Mouse (Mus musculus): Measurements from ENCODE around the gene Prep. TPM values are rescaled to one million over a fixed set of nuclear protein-coding genes. Genes with fewer than 3 reads are reported as not detected.
"Not testable (repeated sequence)": the region's sequence is repeated elsewhere in the genome, so short reads cannot be mapped to it uniquely, and the experiment has no call there.

The Prep gene
- total RNA-seq, 2 experiments from 2014 or later, result 20.4 to 21.3 TPM

DNA sequence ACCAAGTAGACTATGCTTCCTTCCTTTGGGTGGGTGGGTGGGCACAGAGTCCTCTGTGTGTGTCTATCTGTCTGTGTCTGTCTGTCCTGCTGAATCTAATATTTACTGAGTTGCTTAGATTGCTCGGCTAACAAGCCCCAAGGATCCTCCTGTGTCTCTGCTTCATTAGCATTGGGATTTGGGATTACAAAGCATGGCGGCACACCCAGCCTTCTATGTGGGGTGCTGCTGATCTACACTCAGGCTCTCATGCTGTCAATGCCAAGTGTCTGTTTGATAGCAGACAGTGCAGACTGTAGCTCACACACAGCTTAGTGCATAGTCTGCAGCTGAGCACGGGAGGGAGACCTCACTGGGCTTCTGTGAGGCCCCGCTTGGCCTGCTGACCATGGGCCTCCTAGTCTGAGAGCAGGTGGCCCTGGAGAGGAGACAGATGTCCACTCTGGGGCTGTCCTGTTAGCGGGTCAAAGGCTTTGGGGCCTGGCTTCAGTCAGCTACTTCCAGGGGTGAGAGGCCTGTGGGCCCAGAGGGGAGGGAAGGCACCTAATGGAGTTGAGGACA, 8.6 kb downstream of the Prep start:
- intact Hi-C loops (cut with DNase I), result no loop called here
- DNase-seq, result no peak

DNA sequence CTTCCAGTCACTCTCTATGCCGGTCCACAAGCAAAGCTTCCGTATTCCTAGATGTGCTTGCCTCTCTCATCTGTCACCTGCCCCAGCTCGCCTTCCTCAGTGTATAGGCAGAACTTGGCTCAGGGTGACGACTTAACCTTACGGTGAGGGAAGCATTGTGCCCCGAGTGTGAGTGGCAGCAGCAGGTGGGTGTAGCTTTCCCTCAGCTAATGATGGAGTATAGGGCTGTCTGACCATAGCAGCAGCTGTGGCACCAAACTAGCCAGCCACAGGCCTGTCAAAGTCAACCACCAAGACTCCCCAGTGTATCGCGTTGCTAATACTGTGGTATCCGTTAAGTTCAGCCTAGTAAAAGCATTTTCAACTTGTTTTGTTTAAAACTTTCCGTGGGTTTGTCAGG, 9.6 kb downstream of the Prep start:
- no peak for DNase-seq

DNA sequence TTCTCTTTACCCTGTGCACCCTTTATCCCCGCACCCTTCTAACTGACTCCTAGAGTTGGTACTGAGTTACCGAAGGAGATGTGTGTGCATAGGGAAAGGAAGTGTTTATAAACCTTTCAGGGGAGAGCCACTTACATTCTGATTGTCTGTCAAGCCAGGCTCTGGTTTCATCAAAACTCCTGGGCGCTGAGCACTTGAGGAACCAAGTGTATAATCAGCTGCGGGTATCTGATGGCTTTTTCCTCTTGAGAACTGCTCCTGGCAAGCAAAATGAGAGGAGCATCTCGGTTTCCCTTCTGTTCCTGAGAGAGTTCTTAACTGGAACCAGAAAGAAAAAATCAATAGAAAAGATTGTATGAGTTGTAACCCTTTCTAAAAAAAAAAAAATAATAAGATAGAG, 10.3 kb downstream of the Prep start:
- DNase-seq, result no peak
- intact Hi-C loops (cut with DNase I), result no loop called here

More for the DNA sequence above, 9.6 kb downstream of the Prep start:
- intact Hi-C loops (cut with DNase I), result no loop called here

DNA sequence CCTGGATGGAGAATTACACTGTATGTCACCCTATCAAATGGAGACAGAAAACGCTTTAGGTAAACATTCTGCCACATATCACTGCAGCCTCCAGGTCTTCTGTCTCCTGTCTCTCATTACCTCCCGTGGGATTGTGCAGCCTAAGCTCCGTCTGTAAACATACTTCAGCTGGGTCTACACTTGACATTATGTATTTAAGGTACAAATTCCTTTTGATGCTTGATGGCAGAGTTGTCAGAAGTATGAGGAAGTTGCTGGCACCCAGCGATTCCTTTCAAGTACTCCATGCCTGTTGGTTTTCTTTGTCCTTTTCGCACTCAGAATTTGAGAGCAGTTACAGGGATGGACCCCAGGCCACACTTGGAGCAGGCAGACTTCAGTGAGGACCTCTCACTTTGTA, 12.8 kb downstream of the Prep start:
- intact Hi-C loops (cut with DNase I), result no loop called here
- no peak for DNase-seq

DNA sequence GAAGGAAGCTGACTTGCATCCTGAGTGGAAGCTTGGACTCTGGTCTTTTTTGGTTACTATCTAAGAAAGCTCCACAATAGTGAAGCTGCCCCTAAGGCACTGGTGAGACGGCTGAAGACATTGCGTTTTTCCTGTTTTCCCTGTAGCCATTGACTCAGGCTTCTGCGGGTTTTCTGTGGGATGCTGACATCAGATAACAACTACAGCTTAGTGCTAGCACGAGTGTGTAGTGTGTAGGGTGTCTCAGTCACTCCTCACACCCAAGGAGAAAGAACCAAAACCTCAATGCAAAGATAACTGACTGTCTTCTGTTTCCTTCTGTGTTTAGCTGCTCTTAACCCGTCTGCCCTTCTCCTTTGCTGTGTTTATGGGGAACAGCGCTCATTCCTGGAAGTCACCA, 13.5 kb downstream of the Prep start:
- intact Hi-C loops (cut with DNase I), result no loop called here
- DNase-seq, result no peak

DNA sequence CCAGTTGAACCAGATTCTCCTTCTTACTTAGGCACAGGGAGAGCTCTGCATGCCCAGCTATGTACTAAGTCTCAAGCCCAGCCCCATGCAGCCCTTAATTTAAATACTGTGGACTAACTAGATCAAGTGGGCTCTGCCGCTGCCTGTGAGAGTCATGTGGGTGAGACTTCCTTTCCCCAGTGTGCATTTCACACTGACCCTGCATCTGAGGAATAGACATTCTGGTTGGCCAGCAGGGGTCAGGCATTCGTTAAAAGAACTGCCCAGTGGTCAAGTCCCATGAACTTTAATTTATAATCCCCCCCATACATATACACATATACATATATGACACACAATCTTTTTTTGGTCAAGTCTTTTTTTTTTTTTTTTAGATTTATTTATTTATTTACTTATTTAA, 15.7 kb downstream of the Prep start:
- no peak for DNase-seq
- intact Hi-C loops (cut with DNase I), result no loop called here

DNA sequence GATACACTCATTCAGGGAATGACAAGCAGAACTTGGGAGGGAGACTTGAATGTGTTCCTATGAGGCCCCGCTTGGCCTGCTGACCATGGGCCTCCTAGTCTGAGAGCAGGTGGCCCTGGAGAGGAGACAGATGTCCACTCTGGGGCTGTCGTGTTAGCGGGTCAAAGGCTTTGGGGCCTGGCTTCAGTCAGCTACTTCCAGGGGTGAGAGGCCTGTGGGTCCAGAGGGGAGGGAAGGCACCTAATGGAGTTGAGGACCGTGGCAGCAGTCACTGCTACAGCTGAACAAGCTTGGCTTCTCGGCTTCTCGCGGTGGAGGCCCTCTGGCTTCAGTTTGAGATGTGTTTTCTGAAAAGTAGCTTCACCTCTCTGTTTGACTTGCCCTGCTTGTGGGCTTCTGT, 17.0 kb downstream of the Prep start:
- intact Hi-C loops (cut with DNase I), result not testable (repeated sequence)

DNA sequence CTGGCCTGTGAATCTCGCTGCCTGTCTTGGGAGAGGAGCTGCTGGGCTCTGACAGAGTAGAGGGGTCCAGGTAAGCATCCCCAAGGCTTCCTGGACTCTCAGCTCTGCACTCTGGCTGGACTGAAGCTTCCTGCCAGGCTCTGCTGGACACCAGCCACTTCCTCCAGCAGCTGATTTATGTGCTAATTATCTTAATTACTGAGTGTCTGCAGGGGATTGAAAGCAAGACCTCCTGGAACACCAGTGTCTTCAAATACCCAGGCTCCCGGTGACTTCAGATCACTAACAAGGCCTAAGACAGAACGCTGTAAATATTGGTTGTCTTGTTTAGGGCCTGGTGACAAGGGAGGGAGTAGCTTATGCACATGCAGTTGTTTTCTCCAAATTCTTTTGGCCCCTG, 17.5 kb downstream of the Prep start:
- no peak for DNase-seq
- intact Hi-C loops (cut with DNase I), result no loop called here

More for the DNA sequence above, 17.0 kb downstream of the Prep start:
- not testable (repeated sequence) for DNase-seq

DNA sequence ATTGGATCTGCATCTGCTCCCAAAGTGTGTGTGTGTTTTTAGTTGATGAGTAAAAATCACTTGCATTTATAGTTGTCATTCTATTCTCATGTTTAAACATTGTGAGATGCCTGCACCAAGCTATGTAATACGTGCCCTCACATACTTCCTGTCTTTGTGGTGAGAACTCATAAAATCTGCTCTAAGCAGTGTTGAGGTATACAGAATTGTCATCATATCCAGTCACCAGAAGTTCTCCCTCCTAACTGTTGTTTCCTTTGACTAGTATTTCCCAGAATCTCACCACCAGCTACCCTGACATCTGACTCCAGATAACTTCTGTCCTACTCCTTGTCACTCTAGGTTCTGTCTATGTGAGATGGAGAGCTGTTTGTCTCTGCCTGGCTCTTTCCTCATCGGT, 18.3 kb downstream of the Prep start:
- DNase-seq, result no peak
- intact Hi-C loops (cut with DNase I), result no loop called here

DNA sequence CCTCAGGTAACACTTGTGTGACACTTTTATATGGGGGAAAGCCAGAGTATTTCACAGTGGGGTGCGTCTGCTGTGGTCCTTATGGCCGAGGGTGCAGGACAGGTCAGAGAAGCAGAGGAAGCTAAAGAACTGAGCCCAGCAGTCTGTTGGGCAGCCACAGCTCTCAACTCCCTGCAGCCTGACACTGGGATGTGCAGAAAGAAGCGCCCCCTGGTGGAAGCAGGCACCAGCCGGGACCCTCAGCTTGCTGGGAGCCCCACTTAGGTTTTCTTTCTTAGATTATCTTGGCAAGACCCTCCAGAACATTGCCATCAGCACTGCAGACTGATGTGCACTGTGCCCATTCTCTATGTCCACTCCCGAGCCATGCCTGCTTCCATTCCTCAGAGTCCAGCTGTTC, 19.6 kb downstream of the Prep start:
- intact Hi-C loops (cut with DNase I), result no loop called here

DNA sequence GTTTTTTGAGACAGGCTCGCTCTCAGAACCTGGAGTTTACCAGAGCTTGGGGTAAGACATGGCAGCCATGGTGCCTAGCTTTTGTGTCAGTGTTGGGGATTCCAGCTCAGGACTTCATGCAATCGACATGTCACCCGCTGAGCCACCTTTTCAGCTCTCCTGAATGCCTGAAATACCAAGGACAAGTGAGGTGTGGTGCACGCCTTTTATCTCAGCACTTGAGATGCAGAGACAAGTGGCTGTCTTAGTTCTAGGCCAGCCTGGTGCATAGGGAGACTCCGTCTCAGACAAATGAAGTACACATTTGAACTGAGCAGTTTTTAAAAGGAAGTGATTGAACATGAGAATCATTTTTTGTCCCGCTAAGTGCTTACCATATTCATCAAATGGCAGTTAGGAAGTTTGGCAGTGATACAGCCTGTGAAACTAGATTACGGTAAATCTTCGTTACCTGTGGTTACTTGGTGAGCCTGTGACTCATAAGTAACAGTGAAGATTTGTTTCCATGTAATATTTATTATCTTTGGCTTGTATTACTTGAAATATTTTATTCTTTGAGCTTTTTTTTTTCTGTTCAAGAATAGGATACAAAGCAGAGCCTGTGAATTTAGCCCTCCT, 24.6 kb downstream of the Prep start:
- intact Hi-C loops (cut with DNase I), result no loop called here
- no peak for DNase-seq

More for the DNA sequence above, 19.6 kb downstream of the Prep start:
- DNase-seq, result peak in 1 of 2 experiments; percentile 41

DNA sequence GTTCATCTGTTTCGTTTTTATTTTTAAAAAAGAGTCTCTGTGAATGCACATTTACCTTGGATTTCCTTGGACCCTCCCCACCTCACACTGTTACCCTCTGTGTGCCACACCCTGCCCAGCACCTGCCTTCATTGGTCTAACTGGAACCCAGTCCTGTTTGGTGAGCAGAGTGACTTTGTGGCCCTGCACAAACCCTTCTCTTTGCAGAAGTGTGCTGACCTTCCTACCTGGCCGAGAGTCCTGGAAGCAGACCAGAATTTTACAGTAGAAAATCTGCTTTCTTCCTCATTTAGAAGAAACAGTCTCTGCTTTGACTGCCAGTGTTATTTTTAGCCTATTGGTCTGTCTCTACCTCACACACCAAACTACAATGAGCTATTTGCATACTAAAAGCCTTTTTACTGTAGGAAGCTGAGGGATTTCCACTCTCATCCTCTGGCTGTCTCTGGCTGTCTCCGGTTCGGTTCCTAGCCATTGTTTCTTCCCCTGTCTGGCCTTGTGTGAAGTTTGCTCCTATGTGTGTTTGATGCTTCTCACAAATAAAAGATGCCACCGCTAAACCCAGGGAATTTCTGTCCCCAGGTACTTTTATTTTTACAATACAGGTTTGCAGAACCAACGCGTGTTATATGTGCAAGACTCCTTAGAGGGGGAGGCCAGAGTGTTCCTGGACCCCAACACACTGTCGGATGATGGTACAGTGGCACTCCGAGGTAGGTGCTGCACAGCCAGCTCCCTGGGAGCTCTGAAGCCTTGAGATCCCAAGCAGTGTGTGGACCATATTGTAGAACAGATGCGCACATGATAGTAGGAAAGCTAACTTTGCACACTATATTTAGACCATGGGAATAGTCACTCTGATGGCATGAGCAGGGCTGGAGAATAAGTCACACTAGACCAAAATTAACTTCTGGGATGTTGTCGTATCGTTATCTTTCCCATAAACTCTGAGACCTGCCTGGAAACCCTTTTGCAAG, 25.4 kb downstream of the Prep start:
- intact Hi-C loops (cut with DNase I), result no loop called here
- DNase-seq, result no peak

DNA sequence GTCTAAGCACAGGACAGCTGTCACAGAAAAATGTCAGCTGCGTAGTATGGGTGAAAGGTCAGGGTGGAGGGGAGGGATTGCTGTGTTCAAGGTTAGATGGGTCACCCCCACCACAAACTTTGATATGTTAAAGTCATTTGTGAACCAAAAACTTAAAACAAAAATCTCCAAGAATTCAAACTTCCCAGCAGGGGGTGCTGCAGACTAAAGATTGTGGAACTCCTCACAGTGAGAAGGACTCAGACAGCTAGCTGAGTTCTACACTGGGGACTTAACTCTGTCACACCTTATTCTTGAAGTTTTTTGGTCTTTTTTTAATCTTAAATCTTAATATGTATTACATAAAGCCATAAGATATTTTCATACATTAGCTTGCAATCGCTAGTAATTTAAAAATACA, 31.7 kb downstream of the Prep start:
- intact Hi-C loops (cut with DNase I), result loop anchor here (1.0 to 5.0 kb wide), 2 partner anchors 34 to 275 kb away; no protein-coding TSS in a partner anchor
- DNase-seq, result peak; percentile 60 to 79

DNA sequence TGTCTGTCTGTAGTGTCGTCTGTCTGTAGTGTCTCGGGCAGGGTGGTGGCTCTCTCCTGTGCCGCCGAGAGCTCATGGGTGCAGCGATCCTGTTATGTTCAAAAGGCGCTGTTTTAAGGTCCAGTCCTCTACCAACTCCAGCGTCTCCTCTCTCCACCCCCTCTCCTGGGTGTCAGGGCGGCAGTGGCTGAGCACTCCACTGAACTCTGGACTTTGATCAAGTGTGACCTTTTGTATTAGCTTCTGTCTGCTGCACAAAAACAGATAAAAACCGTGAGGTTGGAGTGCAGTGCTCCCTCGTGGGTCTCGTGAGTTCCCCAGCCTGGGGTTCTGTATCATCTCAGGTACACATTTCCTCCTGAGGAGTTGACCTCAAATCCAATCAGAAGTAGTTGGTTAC, 33.5 kb downstream of the Prep start:
- intact Hi-C loops (cut with DNase I), result no loop called here
- no peak for DNase-seq

DNA sequence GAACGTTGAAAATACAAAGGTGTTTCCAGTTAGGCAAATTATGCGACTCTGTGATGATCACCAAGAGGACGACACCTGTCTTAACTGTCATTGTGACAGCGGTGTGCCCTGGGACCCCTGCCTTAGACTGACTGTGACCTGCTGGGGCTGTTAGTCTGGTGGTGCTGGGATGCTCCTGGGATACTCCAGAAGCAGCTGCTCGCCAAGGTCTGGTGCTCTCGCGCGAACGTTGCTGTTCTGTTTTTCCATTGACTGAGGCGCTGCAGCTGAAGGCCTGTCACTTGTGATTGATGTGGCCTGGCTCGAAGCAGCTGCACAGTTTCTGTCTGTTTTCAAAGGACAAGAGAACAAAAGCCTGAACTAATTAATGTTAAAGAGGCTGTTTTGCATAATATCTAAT, 36.2 kb downstream of the Prep start:
- intact Hi-C loops (cut with DNase I), result no loop called here
- DNase-seq, result no peak

DNA sequence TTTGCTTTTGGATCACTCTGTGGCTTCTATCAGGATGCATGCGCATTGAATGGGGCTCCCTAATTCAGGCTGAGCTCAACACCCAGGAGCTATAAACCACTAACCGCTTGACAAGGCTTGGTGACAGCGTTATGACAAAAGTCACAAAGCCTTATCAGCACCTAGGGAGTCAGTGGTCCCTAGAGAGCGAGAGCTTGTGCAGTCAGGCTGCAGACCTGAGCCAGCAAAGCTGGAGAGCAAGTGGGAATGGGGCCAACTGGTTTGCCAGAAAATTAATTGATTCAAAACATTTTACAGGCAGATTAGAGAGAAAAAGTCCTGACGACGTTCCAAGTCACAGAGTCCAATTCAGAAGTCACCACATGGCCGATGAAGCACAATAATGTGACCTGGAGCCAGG, 37.1 kb downstream of the Prep start:
- DNase-seq, result peak; percentile 78 to 83
- intact Hi-C loops (cut with DNase I), result no loop called here

DNA sequence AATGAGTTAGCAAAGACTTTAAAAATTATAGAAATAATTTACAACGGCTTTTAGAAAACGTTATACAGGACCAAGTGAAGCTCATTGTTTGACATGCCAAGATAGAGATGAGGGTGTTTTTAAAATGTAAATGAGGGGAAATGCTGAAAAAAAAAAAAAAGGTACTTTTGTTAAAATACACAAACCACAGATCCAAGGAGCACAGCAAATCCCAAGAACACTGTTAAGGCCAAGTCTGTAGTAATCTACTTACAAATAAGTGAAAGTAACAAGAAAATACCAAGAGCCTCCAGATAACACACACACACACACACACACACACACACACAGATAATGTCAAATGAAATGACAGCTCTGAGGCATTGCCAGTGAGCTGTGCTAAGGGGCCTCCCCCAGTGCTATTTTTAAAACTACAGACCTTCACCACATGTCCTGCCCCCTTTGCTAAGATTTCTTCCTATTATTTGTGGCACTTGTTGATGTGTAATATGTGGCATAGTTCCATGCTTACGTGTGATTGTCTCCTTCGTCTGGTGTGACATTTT, 37.6 kb downstream of the Prep start:
- DNase-seq, result peak; percentile 49 to 54
- intact Hi-C loops (cut with DNase I), result no loop called here

DNA sequence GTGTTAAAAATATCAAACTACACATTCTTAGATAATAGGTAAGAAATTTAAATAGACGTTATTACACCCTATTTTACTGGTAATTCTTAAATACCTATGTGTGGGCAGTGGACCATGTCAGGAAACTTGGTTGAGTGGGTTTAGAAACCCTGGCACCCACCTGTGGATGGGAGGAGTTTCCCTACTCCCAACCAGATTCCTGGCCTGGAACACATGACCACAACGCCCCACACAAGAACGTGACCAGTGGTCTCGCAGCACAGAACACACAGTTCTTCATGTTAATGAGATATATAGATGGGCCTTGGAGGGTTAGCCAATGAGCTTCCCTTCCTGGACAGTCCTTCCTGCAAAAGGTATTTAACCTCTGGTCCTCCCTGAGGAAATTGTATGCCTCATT, 39.5 kb downstream of the Prep start:
- no peak for DNase-seq
- intact Hi-C loops (cut with DNase I), result no loop called here

DNA sequence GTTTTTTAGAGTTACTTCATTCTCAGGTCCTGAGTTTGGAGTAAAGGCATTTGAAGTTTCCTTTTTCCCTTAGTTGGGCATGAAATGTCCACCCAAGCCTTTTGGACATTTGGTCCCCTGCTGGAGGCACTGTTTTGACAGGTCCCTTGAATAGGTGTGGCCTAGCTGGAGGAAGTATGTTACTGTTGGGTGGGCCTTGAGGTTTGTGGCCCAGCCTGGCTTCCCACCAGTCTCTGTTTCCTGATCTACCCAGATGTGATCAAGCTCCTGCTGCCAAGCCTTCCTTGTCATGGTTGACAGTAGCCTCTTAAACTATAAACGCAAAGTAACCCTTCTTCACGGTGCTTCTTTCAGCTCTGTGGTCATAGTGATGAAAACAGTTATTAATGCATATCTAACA, 40.3 kb downstream of the Prep start:
- no peak for DNase-seq
- intact Hi-C loops (cut with DNase I), result no loop called here

DNA sequence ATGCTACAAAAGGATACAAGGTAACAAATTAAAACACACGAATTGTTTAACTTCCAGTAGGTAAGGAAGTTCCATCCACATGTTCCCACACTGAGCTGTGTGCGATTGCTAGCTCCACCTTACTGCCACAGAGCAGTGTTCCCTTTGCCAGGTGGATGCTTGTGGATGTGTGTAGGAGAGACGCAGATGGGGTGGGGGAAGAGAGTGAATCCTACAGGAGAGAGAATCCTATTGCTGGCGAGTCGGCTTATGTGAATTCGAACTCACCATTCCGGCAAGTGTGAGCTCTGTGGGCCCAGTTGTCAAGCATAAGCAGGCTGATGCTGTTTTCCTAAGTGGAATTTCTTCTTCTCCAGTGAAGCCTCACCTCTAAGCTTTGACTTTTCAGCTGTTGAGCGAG, 42.0 kb downstream of the Prep start:
- intact Hi-C loops (cut with DNase I), result no loop called here
- DNase-seq, result no peak

DNA sequence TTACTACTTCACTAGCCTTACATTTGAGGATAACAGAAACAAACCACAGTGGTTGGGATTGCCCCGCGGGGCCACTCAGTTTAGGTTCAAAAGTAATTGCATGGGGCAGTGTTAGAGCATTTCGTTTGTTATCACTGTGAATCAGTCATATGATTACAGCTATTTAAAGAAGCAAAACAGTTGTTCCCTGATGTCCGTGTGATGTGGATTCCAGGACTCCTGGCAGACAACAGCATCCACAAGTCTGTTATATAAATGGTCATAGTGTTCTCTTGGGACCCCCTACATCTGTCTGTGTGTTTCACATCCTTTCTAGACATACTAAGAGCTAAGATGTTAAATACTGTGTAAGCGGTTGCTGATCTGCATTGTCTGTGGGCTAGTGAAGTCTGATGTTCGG, 43.0 kb downstream of the Prep start:
- intact Hi-C loops (cut with DNase I), result loop anchor here (5.0 kb wide), 1 partner anchor 247 kb away; no protein-coding TSS in a partner anchor
- DNase-seq, result no peak
